Mouse (Mus musculus) intestine, postnatal 0 days (tissue): ENCODE results near the gene Lgals1. TPM values are rescaled to one million over a fixed set of nuclear protein-coding genes. Genes with fewer than 3 reads are reported as not detected.

Experiments
- ATAC-seq: fragments of 200-750 bp; cut with Nextera tagmentation; 2 replicates; pipeline ENCODE4 v1.8.0; 2017; ENCODE audit warnings: mild to moderate bottlenecking, moderate TSS enrichment, moderate library complexity
- H3K27ac ChIP-seq: fragments of 300-500 bp; sonication (generic); 2 replicates; pipeline ENCODE4 v1.5.1; 2014; ENCODE audit warnings: mild to moderate bottlenecking, low read depth, low read length, moderate library complexity
- H3K27me3 ChIP-seq: fragments of 300-500 bp; sonication (generic); replicated peaks from 2 replicates; pipeline ENCODE4 v1.6.1; 2014; ENCODE audit warnings: low read length, mixed read lengths; ENCODE audit not compliant: control insufficient read depth, insufficient read depth
- H3K36me3 ChIP-seq: fragments of 300-500 bp; sonication (generic); 2 replicates; pipeline ENCODE4 v1.6.1; 2014; ENCODE audit warnings: mild to moderate bottlenecking, moderate library complexity; ENCODE audit not compliant: control insufficient read depth, insufficient read depth
- H3K4me1 ChIP-seq: fragments of 300-500 bp; sonication (generic); replicated peaks from 2 replicates; pipeline ENCODE4 v1.6.1; 2014; ENCODE audit warnings: antibody characterized with exemption, low read length, mixed read lengths; ENCODE audit not compliant: control insufficient read depth, insufficient read depth
- H3K4me2 ChIP-seq: fragments of 300-500 bp; sonication (generic); replicated peaks from 2 replicates; pipeline ENCODE4 v1.6.1; 2014; ENCODE audit warnings: low read depth, mild to moderate bottlenecking, moderate library complexity
- H3K4me3 ChIP-seq: fragments of 300-500 bp; sonication (generic); 2 replicates; pipeline ENCODE4 v1.5.1; 2014; ENCODE audit warnings: low read depth, low read length
- H3K9ac ChIP-seq: fragments of 300-500 bp; sonication (generic); 2 replicates; pipeline ENCODE4 v1.6.1; 2014; ENCODE audit warnings: mild to moderate bottlenecking, low read depth, low read length
- H3K9me3 ChIP-seq: fragments of 300-500 bp; sonication (generic); 2 replicates; pipeline ENCODE4 v1.6.1; 2016; ENCODE audit warnings: mixed run types; ENCODE audit not compliant: control insufficient read depth
- CTCF ChIP-seq: sonication (generic); IDR thresholded peaks from 2 replicates; pipeline ENCODE4 v1.5.1; 2016; ENCODE audit warnings: low read depth, mild to moderate bottlenecking, control low read depth, antibody characterized with exemption, moderate library complexity
- WGBS: fragments of 180-500 bp; shearing (Covaris S2); extraction: QIAGEN DNeasy Blood & Tissue Kit; methylation state at CpG from one replicate; pipeline ENCODE4 v1.1.7; 2014; 5-methylcytosine and 5-hydroxymethylcytosine counted together
- microRNA-seq: library from miRNA; unstranded; fragments of <30 nt; microRNA quantifications from one replicate; pipeline ENCODE4, GENCODE M21; 2016
- polyA plus RNA-seq: library from polyadenylated mRNA; unstranded; fragments of >200 nt; fragmentation: Nextera tagmentation; extraction: Ambion mirVana; gene quantifications from 2 replicates; pipeline ENCODE4 v1.2.1, GENCODE M21; 2015

Lgals1 gene
- polyA plus RNA-seq, 1 experiment from 2014 or later, result 759 TPM

DNA sequence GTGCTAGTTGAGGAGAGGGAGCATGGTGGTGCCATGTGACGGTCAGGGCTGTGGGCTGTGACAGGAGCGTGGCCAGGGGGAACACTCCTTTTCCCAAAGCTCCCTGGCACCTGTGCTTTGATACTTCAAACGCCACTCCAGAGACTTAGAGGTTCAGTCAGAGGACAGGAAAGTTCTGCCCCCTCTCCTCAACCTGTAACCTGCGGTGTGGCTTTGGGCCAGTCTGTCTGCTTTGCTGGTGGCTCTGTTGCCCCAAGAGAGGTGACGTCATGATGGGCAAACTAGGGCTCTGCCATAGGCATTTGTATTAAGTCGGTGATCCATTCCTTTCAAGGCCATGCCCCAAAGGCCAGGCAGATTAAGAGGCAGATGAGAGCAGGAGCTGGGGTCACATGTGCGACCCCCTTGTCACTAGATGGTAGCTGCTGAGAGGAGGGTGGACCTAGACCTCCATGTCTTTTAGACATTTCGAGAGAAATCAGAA lies 51.2 kb downstream of the Lgals1 start:
- no peak for ATAC-seq
- no peak overlapping the region for H3K4me2 ChIP-seq
- no peak overlapping the region for H3K27ac ChIP-seq
- H3K4me1 ChIP-seq, result peaks cover 9% of the 10 kb centered on the region; the same call in 1 of the 2 replicates
- no peaks in the 10 kb centered on the region for H3K36me3 ChIP-seq
- WGBS, result 91% methylated on average over 8 of the region's 8 CpGs
- TF ChIP-seq CTCF, result no peak
- no peaks in the 10 kb centered on the region for H3K27me3 ChIP-seq
- H3K9ac ChIP-seq, result no peak overlapping the region
- H3K9me3 ChIP-seq, result no peaks in the 10 kb centered on the region
- H3K4me3 ChIP-seq, result no peak overlapping the region

DNA sequence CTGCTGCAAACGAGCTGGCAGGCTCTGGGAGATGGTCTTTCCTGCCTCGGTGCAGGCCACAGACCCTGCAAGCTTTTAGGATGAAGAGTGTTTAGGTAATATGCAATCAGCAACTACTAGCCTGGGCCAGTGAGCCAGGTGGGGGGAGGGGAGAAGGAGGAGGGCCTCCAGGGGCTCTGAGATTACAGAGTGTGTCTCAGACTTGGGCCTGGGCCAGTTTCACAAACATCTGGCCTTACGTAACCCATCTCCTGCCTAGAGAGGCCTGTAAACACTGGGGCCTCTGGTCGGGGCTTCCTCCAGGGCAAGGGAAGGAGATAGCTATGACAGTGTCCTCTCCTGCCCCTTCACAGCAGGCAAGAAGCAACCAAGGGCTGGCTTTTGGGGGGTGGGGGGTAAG lies 52.4 kb downstream of the Lgals1 start:
- Histone ChIP-seq H3K9me3 (no peaks in the 10 kb centered on the region), H3K27ac (no peak overlapping the region; the same call in 1 of the 2 replicates), H3K27me3 (no peaks in the 10 kb centered on the region), H3K4me2 (0 out of 2 replicates have a peak overlapping the region, but pooled peaks have one; percentile 17), H3K9ac (0 out of 2 replicates have a peak overlapping the region, but pooled peaks have one; percentile 11), H3K4me1 (peaks cover 9% of the 10 kb centered on the region; the same call in 1 of the 2 replicates), H3K36me3 (no peaks in the 10 kb centered on the region), H3K4me3 (no peak overlapping the region)
- no peak for TF ChIP-seq CTCF
- ATAC-seq, result 0 out of 2 replicates have a peak, but pooled peaks have one; percentile 17
- 9% methylated on average over 4 of the region's 4 CpGs for WGBS

Small RNA genes lying within 50 kb of the gene (microRNA-seq; reads per million reads assigned to microRNA genes)
- gene Mir6955, result not detected

Other genes with a start within 250 kb of the Lgals1 start
- gene Elfn2, start 208.0 kb upstream of the Lgals1 start, polyA plus RNA-seq, result 0.10 and 0.17 TPM in 2 replicates
- gene Mfng, start 153.2 kb upstream of the Lgals1 start, polyA plus RNA-seq, result 7.2 and 7.6 TPM in 2 replicates
- 3.2 and 3.9 TPM in 2 replicates for gene Card10, start 123.7 kb upstream of the Lgals1 start, polyA plus RNA-seq
- 16.8 and 17.0 TPM in 2 replicates for gene Cdc42ep1, start 84.1 kb upstream of the Lgals1 start, polyA plus RNA-seq
- 787 and 833 TPM in 2 replicates for gene Lgals2, start 71.2 kb upstream of the Lgals1 start, polyA plus RNA-seq
- 40.1 TPM in 2 replicates for gene Gga1, start 49.5 kb upstream of the Lgals1 start, polyA plus RNA-seq
- gene Gm49510, start 27.1 kb upstream of the Lgals1 start, polyA plus RNA-seq, result 0.21 TPM in 1 of 2 replicates, not detected in the other
- 7.2 and 7.6 TPM in 2 replicates for gene Sh3bp1, start 27.0 kb upstream of the Lgals1 start, polyA plus RNA-seq
- 3.3 and 4.2 TPM in 2 replicates for gene Pdxp, start 12.8 kb upstream of the Lgals1 start, polyA plus RNA-seq
- gene Nol12, start 8.2 kb downstream of the Lgals1 start, polyA plus RNA-seq, result 24.8 and 26.0 TPM in 2 replicates
- 35.2 and 39.4 TPM in 2 replicates for gene Triobp, start 21.0 kb downstream of the Lgals1 start, polyA plus RNA-seq
- gene H1f0, start 101.7 kb downstream of the Lgals1 start, polyA plus RNA-seq, result 298 and 319 TPM in 2 replicates
- gene Galr3, start 115.2 kb downstream of the Lgals1 start, polyA plus RNA-seq, result 2.2 and 2.6 TPM in 2 replicates
- 44.1 and 48.8 TPM in 2 replicates for gene Ankrd54, start 136.2 kb downstream of the Lgals1 start, polyA plus RNA-seq
- gene Eif3l, start 148.5 kb downstream of the Lgals1 start, polyA plus RNA-seq, result 97.0 and 100 TPM in 2 replicates
- 3.7 and 5.0 TPM in 2 replicates for gene Micall1, start 182.2 kb downstream of the Lgals1 start, polyA plus RNA-seq
- 256 and 266 TPM in 2 replicates for gene Polr2f, start 214.3 kb downstream of the Lgals1 start, polyA plus RNA-seq
- gene 1700088E04Rik, start 214.5 kb downstream of the Lgals1 start, polyA plus RNA-seq, result 4.2 and 5.2 TPM in 2 replicates
- 2.8 and 3.5 TPM in 2 replicates for gene Sox10, start 238.5 kb downstream of the Lgals1 start, polyA plus RNA-seq